Mouse (Mus musculus) kidney, postnatal 0 days (tissue): ENCODE measurements around the gene Cdkn2aipnl. TPM values are rescaled to one million over a fixed set of nuclear protein-coding genes. Genes with fewer than 3 reads are reported as not detected.

Source experiments
- ATAC-seq: fragments of 200-750 bp; cut with Nextera tagmentation; replicated peaks from 2 replicates; pipeline ENCODE4 v1.8.0; 2017; ENCODE audit warnings: low read depth, moderate number of reproducible peaks, moderate TSS enrichment, moderate library complexity; ENCODE audit not compliant: low FRiP score
- DNase-seq: peaks from one replicate; pipeline ENCODE4 v3.0.0-alpha.2; 2016; ENCODE audit warnings: low spot score
- H3K27ac ChIP-seq: fragments of 300-500 bp; sonication (generic); 2 replicates; pipeline ENCODE4 v1.5.1; 2014; ENCODE audit warnings: mild to moderate bottlenecking
- H3K27me3 ChIP-seq: fragments of 300-500 bp; sonication (generic); 2 replicates; pipeline ENCODE4 v1.6.1; 2014; ENCODE audit warnings: low read length, mixed read lengths; ENCODE audit not compliant: insufficient read depth
- H3K36me3 ChIP-seq: fragments of 300-500 bp; sonication (generic); 2 replicates; pipeline ENCODE4 v1.6.1; 2014; ENCODE audit warnings: low read length, mixed read lengths; ENCODE audit not compliant: insufficient read depth
- H3K4me1 ChIP-seq: fragments of 300-500 bp; sonication (generic); replicated peaks from 2 replicates; pipeline ENCODE4 v1.6.1; 2014; ENCODE audit warnings: antibody characterized with exemption, low read length, mixed read lengths; ENCODE audit not compliant: insufficient read depth
- H3K4me2 ChIP-seq: fragments of 300-500 bp; sonication (generic); 2 replicates; pipeline ENCODE4 v1.6.1; 2014; ENCODE audit warnings: mild to moderate bottlenecking, low read length, moderate library complexity, mixed read lengths
- H3K4me3 ChIP-seq: fragments of 300-500 bp; sonication (generic); replicated peaks from 2 replicates; pipeline ENCODE4 v1.5.1; 2014; ENCODE audit warnings: low read depth, low read length
- H3K9ac ChIP-seq: fragments of 300-500 bp; sonication (generic); 2 replicates; pipeline ENCODE4 v1.6.1; 2014; ENCODE audit warnings: low read depth, low read length
- H3K9me3 ChIP-seq: fragments of 300-500 bp; sonication (generic); replicated peaks from 2 replicates; pipeline ENCODE4 v1.6.1; 2016; ENCODE audit warnings: low read length, inconsistent platforms, mixed read lengths
- CTCF ChIP-seq: IDR thresholded peaks from 2 replicates; pipeline ENCODE4 v1.5.1; 2016; ENCODE audit warnings: antibody characterized with exemption, low read depth, mild to moderate bottlenecking, moderate library complexity
- WGBS: fragments of 180-500 bp; shearing (Covaris S2); extraction: QIAGEN DNeasy Blood & Tissue Kit; methylation state at CpG from one replicate; pipeline ENCODE4 v1.1.7; 2014; 5-methylcytosine and 5-hydroxymethylcytosine counted together
- polyA plus RNA-seq: library from polyadenylated mRNA; unstranded; fragments of >200 nt; fragmentation: Nextera tagmentation; extraction: Ambion mirVana; gene quantifications from 2 replicates; pipeline ENCODE4 v1.2.1, GENCODE M21; 2015

Gene Cdkn2aipnl
- polyA plus RNA-seq, 1 experiment from 2014 or later, result 70.8 TPM

- Histone ChIP-seq H3K27ac (peak overlapping the region; percentile 97), H3K4me1 (peaks cover 6% of the 10 kb centered on the region; the same call in 1 of the 2 replicates), H3K36me3 (peaks cover 13% of the 10 kb centered on the region; the same call in 1 of the 2 replicates), H3K9me3 (no peaks in the 10 kb centered on the region), H3K27me3 (no peaks in the 10 kb centered on the region), H3K4me2 (peak overlapping the region; percentile 40), H3K9ac (no peak overlapping the region), H3K4me3 (no peak overlapping the region)
- TF ChIP-seq CTCF, result no peak
- WGBS, result 63% methylated on average over 10 of the region's 10 CpGs
- DNase-seq (no peak), ATAC-seq (no peak)
Measured at GRCm38 (mm10) chr11:52001341-52001740, 33.9 kb downstream of the Cdkn2aipnl start.

DNA sequence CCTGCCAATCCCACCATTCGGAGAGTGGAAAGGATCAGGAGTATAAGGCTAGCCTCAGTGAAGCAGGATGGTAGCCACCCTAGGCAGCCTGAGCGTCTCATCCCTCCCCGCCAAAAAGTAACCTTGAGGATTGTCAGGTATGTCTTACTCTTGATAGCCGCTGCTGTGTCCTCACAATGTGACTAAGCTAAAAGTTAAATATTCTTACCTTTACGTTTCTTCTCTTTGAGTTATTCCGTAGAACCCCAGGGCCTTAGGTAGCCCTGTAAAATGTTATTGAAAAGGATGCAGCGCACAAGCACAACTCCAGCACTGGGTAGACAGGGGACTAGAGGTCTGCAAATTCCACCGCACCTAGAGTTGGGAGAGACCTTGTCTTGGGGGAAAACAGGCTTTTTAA is 34.4 kb downstream of the Cdkn2aipnl start:
- no peak overlapping the region for H3K4me3 ChIP-seq
- 93% methylated on average over 8 of the region's 8 CpGs for WGBS
- TF ChIP-seq CTCF, result no peak
- no peak for DNase-seq
- H3K36me3 ChIP-seq, result peaks cover 9% of the 10 kb centered on the region; the same call in 1 of the 2 replicates
- peaks cover 6% of the 10 kb centered on the region; the same call in 1 of the 2 replicates for H3K4me1 ChIP-seq
- ATAC-seq, result no peak
- H3K27ac ChIP-seq, result no peak overlapping the region
- no peak overlapping the region for H3K4me2 ChIP-seq
- H3K9me3 ChIP-seq, result no peaks in the 10 kb centered on the region
- no peak overlapping the region for H3K9ac ChIP-seq
- no peaks in the 10 kb centered on the region for H3K27me3 ChIP-seq

GRCm38 (mm10) chr11:52002842-52003504 is 35.5 kb downstream of the Cdkn2aipnl start:
- no peaks in the 10 kb centered on the region for H3K9me3 ChIP-seq
- 71% methylated on average over 13 of the region's 13 CpGs for WGBS
- no peak for ATAC-seq
- no peaks in the 10 kb centered on the region for H3K36me3 ChIP-seq
- no peak for DNase-seq
- no peaks in the 10 kb centered on the region for H3K27me3 ChIP-seq
- peak overlapping the region; percentile 67; the same call in 1 of the 2 replicates for H3K9ac ChIP-seq
- H3K4me2 ChIP-seq, result peak overlapping the region; percentile 79
- peak; percentile 8; the same call in 1 of the 2 replicates for TF ChIP-seq CTCF
- peak overlapping the region; percentile 95 for H3K27ac ChIP-seq
- H3K4me3 ChIP-seq, result peak overlapping the region; percentile 61
- peaks cover 6% of the 10 kb centered on the region; the same call in 1 of the 2 replicates for H3K4me1 ChIP-seq

DNA sequence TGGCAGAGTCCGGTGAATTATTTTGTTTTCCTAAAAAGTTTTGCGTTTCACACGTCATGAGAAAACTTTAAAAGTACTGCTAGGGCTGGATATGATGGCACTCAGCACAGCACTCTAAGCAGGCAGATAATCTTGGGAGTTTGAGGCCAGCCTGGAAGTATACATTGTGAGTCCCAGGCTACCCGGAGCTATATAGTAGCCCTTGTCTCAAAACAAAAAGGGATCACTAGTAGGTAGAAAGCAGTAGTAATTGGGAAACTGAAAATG is 36.0 kb downstream of the Cdkn2aipnl start:
- Histone ChIP-seq H3K4me2 (peak overlapping the region; percentile 79), H3K27me3 (no peaks in the 10 kb centered on the region), H3K36me3 (no peaks in the 10 kb centered on the region), H3K9me3 (no peaks in the 10 kb centered on the region), H3K9ac (peak overlapping the region; percentile 67), H3K4me1 (peaks cover 6% of the 10 kb centered on the region; the same call in 1 of the 2 replicates), H3K27ac (peak overlapping the region; percentile 95), H3K4me3 (peak overlapping the region; percentile 61)
- 9% methylated on average over 4 of the region's 4 CpGs for WGBS
- no peak for TF ChIP-seq CTCF
- peak; percentile 39 for DNase-seq
- ATAC-seq, result no peak

- H3K4me2 ChIP-seq, result peak within 1 kb of the TSS; percentile 79
- ATAC-seq (peak; percentile 93), DNase-seq (peak; percentile 98)
- peak within 1 kb of the TSS; percentile 61 for H3K4me3 ChIP-seq
- WGBS, result under 1% methylated on average over 51 of the region's 51 CpGs
- H3K27me3 ChIP-seq, result no peaks in the 10 kb centered on the region
- no peaks in the 10 kb centered on the region for H3K36me3 ChIP-seq
- peak within 1 kb of the TSS; percentile 67 for H3K9ac ChIP-seq
- no peaks in the 10 kb centered on the region for H3K9me3 ChIP-seq
- H3K4me1 ChIP-seq, result peaks cover 6% of the 10 kb centered on the region; the same call in 1 of the 2 replicates
- peak within 1 kb of the TSS; percentile 95 for H3K27ac ChIP-seq
- TF ChIP-seq CTCF, result no peak
Measured at GRCm38 (mm10) chr11:52003772-52004528, 36.5 kb downstream of the Cdkn2aipnl start, which contains the start of gene Cdkl3. Gene Cdkl3 (plus strand): TSS chr11:52004221.

DNA sequence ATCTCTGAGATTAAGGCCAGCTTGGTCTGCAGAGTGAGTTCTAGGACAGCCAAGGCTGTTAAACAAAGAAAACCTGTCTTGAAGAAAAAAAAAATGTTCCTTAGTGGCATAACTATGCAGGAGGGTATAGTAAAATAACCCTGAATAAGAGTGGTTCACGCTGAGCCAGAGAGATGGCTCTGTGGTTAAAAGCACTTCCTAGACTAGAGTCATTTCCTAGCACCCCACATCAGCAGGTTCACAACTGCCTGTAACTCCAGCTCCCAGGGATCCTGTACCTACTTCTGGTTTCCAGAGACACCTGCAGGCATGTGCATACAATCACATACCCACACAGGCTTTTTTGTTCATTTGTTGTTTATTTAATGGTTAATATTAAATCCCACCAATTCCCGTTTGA is 38.1 kb downstream of the Cdkn2aipnl start:
- H3K27ac ChIP-seq, result no peak overlapping the region
- WGBS, result 43% methylated on average over 2 of the region's 2 CpGs
- H3K4me3 ChIP-seq, result no peak overlapping the region
- no peak overlapping the region for H3K4me2 ChIP-seq
- no peak for TF ChIP-seq CTCF
- H3K4me1 ChIP-seq, result peaks cover 6% of the 10 kb centered on the region; the same call in 1 of the 2 replicates
- H3K9me3 ChIP-seq, result no peaks in the 10 kb centered on the region
- no peak for DNase-seq
- ATAC-seq, result no peak
- no peaks in the 10 kb centered on the region for H3K36me3 ChIP-seq
- H3K27me3 ChIP-seq, result no peaks in the 10 kb centered on the region
- H3K9ac ChIP-seq, result no peak overlapping the region
